Mouse (Mus musculus) kidney, adult 9 months (tissue): ENCODE measurements around the gene Shroom1.
"Not testable (repeated sequence)": the region's sequence is repeated elsewhere in the genome, so short reads cannot be mapped to it uniquely, and the experiment has no call there.

Experiments
- DNase-seq: peaks from one replicate; pipeline ENCODE4 v3.0.0; 2022

Shroom1 gene

DNA sequence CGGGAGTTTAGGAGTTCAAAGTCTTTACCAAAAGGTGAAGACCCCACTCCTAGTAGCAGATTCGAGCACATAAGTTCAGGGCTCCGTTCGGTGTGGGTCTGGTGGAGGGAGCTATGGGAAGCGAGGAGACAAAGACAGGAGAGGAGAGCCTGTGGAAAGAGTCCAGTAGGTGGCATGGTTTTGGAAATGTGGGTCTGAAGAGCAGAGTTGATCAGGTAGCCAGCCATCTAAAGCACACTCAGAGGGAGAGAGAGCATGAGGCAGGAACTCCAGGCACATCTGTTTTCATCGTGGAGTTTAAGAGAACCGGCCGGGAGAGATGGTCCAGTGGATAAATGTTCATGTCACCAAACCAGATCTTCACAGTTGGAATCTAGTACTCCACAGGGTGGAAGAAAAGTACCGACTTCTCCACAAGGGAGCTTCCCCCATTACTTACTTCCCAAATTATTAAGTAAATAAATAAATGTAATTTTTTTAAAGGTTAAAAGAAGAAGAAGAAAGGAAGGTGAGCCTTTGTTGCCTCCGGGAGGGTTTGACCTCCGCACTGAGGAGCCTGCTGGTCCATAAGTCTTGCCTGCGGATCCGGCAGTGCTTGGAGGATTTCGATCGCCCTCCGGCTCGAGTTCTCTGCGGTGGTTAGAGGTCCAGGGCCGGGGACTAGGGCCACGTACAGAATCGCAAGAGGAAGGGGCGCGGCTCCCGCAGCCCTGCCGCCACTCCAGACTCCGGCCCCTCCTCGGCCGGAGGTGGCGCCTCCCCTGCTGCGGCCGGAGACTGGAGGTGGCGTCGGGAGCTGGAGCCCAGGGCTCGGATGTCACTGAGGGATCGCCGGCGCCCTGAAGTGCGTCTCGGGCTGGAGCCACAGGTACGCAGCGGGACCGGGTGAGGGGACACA, at the start of gene Shroom1, which contains the start of gene Gm10447:
Shroom1 (plus strand) TSS at position 732 of the 898 bp plus-strand sequence.
Gm10447 (minus strand) TSS at position 637 of the 898 bp plus-strand sequence.
- peak; percentile 73 for DNase-seq

GRCm38 (mm10) chr11:53411738-53412137, 45.3 kb upstream of the Shroom1 start:
- DNase-seq, result peak; percentile 34

- DNase-seq, result no peak
Measured at GRCm38 (mm10) chr11:53413871-53414270, 43.1 kb upstream of the Shroom1 start.

GRCm38 (mm10) chr11:53418048-53418447, 39.0 kb upstream of the Shroom1 start:
- peak; percentile 28 for DNase-seq

DNA sequence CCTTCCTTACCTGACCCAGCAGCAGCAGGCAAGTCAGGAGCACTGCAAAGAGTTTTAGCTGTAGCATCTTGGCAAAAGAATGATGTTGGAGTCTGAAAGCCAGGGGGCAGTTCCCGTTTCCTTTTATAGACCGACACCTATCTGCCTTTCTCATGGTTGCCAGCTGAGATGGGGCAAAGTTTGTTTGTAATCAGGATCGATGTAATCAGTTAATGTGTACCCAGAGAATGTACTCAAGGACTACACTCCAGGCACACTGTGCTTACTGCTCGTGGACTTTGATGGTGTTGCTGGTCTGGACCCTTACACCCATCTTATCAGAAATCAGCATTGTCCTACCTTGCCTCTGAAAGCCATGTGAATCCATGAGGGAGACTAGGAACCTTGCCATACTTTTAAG, 34.0 kb upstream of the Shroom1 start, which contains the start of gene Leap2:
Leap2 (minus strand) TSS at position 135 of the 400 bp plus-strand sequence.
- peak; percentile 72 for DNase-seq

- peak; percentile 22 for DNase-seq
Measured at GRCm38 (mm10) chr11:53424826-53425225, 32.2 kb upstream of the Shroom1 start.

GRCm38 (mm10) chr11:53425251-53425650, 31.8 kb upstream of the Shroom1 start:
- DNase-seq, result no peak

DNA sequence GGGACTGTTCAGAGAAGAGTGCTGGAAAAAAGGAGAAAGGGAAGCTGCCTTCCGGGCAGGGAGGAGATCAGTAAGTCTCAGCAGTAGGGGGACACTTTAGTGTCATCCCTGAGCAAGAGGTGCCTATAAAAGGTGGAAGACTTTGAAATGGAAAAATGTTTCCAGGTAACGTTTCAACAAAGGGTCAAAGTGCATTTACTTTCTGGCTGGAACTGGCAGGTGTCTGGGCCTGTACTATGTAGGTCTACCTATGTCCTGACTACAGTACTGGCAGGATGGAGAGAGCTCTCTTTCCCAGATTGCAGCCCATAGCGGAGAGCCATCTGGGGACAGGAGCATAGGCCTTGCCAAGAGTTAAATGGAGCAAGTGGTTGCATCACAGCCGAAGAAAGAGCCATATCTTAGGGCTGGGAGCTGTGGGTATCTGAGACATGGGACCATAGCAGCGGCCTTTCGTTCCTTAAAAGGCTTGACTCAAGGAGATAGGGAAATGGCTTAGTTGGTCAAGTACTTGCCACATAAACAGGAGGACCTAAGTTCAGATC, 31.2 kb upstream of the Shroom1 start:
- DNase-seq, result peak; percentile 19

DNA sequence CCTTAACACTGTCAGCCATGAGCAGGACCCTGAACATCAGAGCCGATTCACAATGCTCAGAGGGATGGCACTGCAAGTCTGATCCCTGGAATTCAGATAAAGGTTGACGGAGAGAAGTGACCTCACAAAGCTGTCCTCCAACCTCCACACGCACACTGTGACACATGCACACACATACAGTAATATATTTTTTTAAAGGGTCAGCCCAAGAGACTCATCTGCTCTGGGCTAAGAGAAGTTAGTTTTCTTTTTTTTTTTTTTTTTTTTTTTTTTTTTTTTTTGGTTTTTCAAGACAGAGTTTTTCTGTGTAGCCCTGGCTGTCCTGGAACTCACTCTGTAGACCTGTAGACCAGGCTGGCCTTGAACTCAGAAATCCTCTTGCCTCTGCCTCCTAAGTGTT, 30.1 kb upstream of the Shroom1 start:
- DNase-seq, result not testable (repeated sequence)

- peak; percentile 33 for DNase-seq
Measured at GRCm38 (mm10) chr11:53427993-53428715, 28.9 kb upstream of the Shroom1 start.

DNA sequence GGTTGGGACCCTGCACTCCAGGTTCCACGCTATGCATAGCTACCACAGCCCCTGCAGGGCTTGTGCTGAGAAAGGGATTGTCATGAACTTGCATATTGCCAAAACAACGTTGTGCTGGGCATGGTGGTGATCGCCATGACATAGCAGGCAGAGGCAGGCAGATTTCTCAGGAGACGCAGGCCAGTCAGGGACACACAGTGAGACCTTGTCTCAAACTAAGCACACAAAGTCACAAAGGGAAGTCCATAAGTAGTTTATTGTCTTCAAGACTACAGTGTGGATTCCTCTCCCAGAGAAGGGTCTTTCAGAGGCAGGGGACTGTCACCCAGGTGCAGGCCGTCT, 28.3 kb upstream of the Shroom1 start:
- DNase-seq, result no peak

- no peak for DNase-seq
Measured at GRCm38 (mm10) chr11:53429182-53429581, 27.8 kb upstream of the Shroom1 start.

- no peak for DNase-seq
Measured at GRCm38 (mm10) chr11:53430300-53430669, 26.7 kb upstream of the Shroom1 start.

DNA sequence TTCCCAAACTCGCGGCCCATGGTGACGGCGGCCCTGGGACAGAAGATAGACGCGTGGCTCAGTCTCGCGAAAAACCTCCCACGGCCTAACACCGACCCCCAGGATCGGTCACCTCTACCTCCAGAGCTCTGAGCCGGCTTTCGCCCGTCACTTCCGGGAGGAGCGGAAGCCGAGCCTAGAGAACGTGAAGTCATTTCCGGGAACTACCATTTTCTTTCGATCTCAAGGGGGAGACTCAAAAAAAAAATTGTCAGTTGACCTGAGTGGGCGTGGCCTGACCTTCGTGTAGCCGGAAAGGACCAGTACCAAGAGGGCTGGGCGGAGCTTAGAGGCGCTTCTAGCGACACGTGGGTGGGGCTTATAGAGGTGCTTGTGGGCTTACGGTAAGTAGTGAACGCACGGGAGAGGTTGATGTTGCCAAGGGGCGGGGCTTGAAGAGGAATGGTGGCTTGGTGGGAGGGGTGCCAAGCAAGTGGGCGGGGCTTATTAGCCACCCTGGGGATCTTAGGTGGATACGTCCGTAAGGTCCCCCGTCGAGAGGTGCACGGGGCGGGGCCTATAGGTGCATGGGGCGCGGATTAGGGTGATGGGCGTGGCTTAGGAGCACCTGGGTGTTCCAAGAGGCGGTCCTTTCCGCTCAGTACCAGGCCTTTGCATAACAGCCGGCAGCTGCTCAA, 26.2 kb upstream of the Shroom1 start, which contains the start of the genes Uqcrq and Gdf9:
Uqcrq (minus strand) TSS at position 162 of the 677 bp plus-strand sequence.
Gdf9 (plus strand) TSS at position 354 of the 677 bp plus-strand sequence.
- DNase-seq, result peak; percentile 100

DNA sequence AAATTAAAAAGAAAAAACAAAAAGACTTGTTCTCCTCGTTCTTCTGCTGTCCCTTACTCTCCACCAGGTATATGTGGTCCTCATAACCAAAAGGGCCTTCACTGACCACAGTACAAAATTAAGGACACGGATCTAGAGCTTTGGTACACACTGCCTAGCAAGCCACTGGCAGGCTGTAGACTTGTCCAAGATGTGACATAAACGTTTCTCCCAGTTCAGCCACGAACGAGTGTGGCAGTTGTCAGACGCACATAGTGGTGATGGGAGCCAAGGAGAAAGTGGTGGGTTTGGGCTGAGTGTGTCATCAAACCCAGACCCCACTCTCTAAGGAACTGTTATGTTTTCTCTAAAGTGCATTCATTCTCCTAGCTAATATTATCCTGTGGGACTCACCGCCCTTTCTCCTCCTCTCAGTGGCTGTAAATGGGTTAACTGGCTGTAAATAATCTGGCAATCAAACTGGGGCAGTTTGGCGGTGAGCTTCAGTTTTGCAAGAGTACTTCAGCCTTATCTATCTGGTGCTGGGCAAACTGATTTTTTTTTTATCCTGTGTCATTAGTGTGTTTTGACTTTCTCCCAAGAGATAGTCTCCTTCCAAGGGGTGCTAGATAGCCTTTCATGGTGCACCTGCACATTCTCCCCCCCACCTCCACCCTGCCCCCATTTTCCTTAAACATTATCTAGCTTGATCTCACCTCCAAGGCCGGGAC, 25.5 kb upstream of the Shroom1 start:
- no peak for DNase-seq

GRCm38 (mm10) chr11:53433057-53433456, 23.9 kb upstream of the Shroom1 start:
- DNase-seq, result no peak

- DNase-seq, result no peak
Measured at GRCm38 (mm10) chr11:53435504-53435903, 21.5 kb upstream of the Shroom1 start.

- DNase-seq, result no peak
Measured at GRCm38 (mm10) chr11:53436338-53436737, 20.7 kb upstream of the Shroom1 start.

- DNase-seq, result no peak
Measured at GRCm38 (mm10) chr11:53441921-53442320, 15.1 kb upstream of the Shroom1 start.

GRCm38 (mm10) chr11:53443861-53444260, 13.1 kb upstream of the Shroom1 start:
- DNase-seq, result peak; percentile 70

DNA sequence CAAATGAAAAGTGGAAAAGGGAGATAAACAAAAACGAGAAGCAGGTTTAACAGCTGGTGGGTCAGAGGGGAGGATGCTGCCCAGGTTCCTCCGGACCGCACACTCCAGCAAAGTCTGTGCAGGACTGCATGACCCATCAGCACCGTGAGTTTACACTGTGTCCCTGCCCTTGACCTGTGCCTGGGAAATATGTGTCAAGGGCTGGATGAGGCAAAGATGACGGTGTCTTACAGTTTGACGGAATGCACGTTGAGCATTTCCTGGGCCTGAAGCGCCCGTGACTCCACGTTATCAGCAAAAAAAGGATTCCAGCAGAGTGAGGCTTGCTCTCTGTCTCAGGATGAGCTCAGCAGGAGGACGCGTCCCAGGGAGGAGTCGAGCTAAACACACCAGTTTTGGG, 11.4 kb upstream of the Shroom1 start:
- no peak for DNase-seq

GRCm38 (mm10) chr11:53446183-53446582, 10.8 kb upstream of the Shroom1 start:
- DNase-seq, result no peak
